Mouse (Mus musculus): ENCODE measurements around the gene Gpr37l1. TPM values are rescaled to one million over a fixed set of nuclear protein-coding genes. Genes with fewer than 3 reads are reported as not detected.

Gene Gpr37l1
- total RNA-seq, 2 experiments from 2014 or later = 0.82 to 1.0 TPM

GRCm38 (mm10) chr1:135148996-135149395, 18.5 kb downstream of the Gpr37l1 start:
- no peak for DNase-seq (ENCODE audit: low spot score in 2 of 2)

DNA sequence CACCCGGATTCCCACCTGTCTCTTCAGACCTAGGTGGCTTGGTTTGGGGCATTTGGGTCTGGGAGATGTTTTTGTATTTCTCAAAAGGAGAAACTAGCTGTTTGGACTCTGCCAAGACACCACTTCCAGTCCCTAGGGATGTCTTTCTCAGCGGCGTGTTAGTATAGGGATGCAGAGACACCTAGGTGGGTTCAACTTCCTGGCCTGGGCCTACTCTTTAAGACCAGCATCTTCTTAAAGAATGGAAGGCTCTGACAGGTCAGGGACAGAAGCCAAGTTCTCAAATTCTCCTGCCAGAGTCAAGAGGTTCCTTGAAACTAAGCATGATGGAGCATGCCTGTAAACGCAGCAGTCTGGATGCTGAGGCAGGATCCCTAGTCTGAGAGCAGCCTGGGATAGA, 19.0 kb downstream of the Gpr37l1 start:
- no peak for DNase-seq (ENCODE audit: low spot score in 2 of 2)

DNA sequence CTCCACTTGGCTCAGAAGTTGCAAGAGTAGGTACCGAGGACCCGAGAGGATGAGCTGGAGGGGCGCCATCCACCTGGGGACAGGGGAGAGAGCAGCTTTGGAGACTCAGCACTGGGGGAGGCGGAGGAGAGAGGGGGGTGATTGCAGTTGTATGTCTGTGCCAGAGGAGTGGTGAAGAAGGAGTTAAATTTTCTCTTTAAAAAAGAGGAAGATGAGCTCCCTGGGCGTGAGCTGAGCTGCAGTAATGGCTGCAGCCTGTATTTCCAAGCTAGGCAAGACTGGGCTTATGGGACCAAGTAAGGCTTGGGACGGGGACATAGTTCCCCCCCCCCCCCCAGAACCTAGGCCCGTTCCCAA, 19.8 kb downstream of the Gpr37l1 start:
- no peak for DNase-seq (ENCODE audit: low spot score in 2 of 2)

- peak; percentile 68 to 73 for DNase-seq (ENCODE audit: low spot score in 2 of 2)
Observed at GRCm38 (mm10) chr1:135146946-135147701, 20.4 kb downstream of the Gpr37l1 start.

GRCm38 (mm10) chr1:135146077-135146945, 21.2 kb downstream of the Gpr37l1 start, which contains the start of gene Arl8a:
TSS of gene Arl8a (plus strand) at chr1:135146824.
- DNase-seq (ENCODE audit: low spot score in 2 of 2) = peak; percentile 53 to 67

- DNase-seq (ENCODE audit: low spot score in 2 of 2) = no peak
Observed at GRCm38 (mm10) chr1:135143940-135144339, 23.5 kb downstream of the Gpr37l1 start.

DNA sequence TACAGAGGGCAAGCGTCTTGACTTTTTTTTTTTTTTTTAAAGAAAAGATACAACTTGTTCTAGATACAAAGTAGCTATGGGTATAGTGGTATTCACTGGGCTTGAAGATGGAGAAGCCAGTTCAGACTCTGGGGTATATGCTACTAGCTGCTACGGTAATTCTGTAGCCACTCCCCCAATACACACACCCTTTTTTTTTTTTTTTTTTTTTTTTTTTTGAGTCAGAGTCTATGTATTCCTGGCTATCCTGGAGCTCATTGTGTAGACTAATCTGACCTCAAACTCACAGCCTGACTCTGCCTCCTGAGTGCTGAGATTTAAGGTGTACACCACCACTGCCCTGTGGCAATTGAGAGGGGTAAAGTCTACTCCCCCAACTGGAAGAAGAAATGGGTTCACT, 25.0 kb downstream of the Gpr37l1 start:
- DNase-seq (ENCODE audit: low spot score in 2 of 2) = no peak

GRCm38 (mm10) chr1:135139906-135140305, 27.6 kb downstream of the Gpr37l1 start:
- no peak for DNase-seq (ENCODE audit: low spot score in 2 of 2)

- DNase-seq (ENCODE audit: low spot score in 2 of 2) = peak in 1 of 2 experiments; percentile 38
Observed at GRCm38 (mm10) chr1:135136500-135136899, 31.0 kb downstream of the Gpr37l1 start.

GRCm38 (mm10) chr1:135135111-135135787, 32.2 kb downstream of the Gpr37l1 start:
- DNase-seq (ENCODE audit: low spot score in 2 of 2) = no peak

DNA sequence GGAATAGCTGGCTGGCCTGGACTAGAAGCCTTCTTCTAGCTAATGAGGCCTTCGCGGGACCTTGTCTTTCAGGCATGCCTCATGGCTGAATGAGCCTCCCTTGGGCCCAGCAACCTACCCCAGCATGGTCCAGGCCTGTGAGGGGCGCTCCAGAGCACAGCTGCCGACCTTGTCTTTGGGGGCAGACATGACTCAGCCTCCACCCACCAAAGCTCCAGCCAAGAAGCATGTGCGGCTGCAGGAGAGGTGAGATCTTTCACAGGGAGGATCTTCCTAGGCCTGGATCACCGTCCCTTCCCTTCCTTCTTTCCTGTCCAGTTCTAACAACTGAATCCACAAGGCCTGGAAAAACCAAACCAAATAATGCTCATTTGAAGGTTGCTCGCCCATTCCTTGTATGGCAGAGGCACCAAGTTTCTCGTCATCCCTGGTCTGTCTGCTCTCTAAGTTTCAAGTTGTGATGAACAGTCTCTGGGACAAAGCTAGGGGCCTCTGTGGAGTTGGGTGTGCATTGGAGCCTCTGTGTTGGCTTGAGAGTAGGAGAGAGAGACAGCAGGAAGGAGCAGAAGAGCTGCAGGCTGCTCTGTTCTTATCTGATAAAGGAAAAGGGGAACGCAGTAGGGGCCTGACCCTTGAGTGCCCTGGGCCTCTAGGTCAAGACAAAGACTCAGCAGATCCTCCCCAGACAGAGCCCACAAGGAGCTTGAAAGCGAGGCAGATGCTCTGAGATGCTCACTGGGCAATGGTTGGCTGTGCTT, 33.6 kb downstream of the Gpr37l1 start:
- DNase-seq (ENCODE audit: low spot score in 2 of 2) = no peak

GRCm38 (mm10) chr1:135132893-135133369, 34.5 kb downstream of the Gpr37l1 start:
- no peak for DNase-seq (ENCODE audit: low spot score in 2 of 2)

DNA sequence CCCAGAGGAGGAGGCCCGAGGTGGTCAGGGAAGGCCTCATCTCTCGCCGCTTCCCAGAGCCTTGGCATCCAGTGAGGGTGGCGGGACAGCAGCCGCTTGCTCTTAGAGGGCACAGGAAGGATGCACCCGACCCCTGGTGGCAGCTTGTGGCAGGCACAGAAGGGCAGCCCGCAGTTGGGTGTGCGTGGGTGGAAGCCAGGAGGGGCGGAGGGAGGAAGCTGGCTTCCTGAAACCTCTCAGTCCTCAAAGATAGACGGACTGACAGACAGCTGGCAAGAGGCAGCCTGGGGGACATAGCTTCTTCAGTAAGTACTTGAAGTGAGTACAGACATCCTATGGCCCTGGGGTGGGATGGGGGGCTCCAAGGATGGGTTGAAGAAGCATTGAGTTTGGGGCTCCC, 35.0 kb downstream of the Gpr37l1 start, which contains the start of gene Ptpn7:
Gene Ptpn7, plus strand, starts transcription at position 228 of the 400 bp plus-strand sequence.
- DNase-seq (ENCODE audit: low spot score in 2 of 2) = peak; percentile 53 to 70

DNA sequence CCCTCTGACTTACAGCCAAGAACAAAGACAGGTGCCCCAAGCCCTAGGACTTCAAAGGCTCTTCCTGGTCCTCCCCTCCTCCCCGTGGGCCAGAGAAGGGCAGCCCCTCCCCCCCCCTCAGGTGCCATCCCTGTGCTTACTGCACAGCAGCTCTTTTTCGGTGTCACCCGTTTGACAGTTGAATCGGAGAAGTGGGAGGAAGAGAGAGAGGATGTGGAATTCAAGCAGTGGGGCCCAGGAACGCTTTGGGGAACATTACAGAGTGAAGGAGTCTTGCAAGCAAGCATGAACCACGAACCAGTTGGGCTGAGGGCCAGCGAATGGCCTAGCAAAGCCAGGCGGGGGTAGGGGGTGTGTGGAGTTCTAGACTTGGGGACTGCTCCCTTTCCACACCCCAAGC, 35.9 kb downstream of the Gpr37l1 start:
- DNase-seq (ENCODE audit: low spot score in 2 of 2) = no peak

DNA sequence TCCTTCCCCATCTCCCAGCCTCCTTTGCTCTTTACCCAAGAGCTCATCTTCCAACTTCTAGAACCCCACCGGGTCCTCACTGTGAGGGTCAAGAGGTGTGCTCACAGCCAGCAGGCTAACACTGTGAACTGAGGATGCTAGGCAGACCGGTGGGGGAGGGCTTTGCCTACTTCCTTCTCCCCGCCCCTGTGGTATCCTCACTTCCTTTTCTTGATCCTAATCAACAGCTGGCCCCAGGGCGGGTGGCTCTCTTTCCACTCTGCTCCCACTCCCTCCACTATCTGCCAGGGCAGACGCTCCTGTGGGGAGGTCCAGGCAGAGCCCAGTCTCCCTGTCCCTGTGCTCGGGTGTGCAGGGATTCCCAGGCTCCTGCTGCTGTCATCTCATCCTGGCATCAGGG, 36.4 kb downstream of the Gpr37l1 start:
- no peak for DNase-seq (ENCODE audit: low spot score in 2 of 2)

DNA sequence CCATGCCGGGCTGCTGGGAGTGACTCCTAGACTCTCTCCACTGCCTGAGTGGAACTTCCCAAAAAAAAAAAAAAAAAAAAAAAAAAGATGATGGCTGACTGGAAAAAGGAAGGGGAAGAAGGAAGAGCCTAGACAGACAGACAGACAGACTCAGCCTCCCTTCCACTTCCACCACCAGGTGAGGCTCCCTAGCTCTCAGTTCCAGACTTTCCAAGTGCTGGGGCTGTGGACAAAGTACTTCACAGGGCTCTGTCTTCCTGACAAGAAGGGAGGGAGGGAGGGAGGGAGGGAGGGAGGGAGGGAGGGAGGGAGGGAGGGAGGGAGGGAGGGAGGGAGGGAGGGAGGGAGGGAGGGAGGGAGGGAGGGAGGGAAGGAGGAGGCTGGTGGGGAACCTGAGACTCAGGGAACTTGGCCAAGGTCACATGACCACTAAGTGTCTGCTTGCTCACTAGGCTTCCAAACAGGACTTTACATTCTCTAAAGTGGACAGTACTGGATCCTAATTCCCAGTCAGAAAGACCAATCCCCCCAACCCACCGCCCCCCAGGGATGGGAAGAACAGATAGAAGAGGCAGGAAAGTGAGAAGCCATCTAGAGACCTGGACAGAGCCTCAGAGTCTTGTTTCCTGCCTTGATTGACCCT, 37.0 kb downstream of the Gpr37l1 start:
- DNase-seq (ENCODE audit: low spot score in 2 of 2) = no peak

- no peak for DNase-seq (ENCODE audit: low spot score in 2 of 2)
Observed at GRCm38 (mm10) chr1:135129543-135130183, 37.8 kb downstream of the Gpr37l1 start.

DNA sequence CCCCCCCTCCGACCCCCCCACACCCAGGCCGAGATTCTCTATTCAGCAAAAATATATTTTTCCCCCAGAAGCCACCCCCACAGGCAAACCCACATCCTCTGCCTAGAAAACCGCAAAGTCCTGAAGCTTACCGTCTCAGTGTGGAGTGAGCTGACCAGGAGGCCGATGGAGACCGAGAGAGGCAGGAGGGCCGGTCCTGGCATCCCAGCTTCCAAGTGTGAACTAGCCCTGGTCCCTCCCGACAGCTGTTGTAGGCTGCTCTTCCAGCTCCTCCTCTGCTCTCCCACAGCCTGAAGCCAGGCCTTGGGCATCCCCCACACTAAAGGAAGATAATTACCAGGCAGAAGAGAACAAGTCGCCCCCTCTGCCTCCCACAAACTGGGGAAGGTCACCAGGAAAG, 38.5 kb downstream of the Gpr37l1 start:
- DNase-seq (ENCODE audit: low spot score in 2 of 2) = no peak

DNA sequence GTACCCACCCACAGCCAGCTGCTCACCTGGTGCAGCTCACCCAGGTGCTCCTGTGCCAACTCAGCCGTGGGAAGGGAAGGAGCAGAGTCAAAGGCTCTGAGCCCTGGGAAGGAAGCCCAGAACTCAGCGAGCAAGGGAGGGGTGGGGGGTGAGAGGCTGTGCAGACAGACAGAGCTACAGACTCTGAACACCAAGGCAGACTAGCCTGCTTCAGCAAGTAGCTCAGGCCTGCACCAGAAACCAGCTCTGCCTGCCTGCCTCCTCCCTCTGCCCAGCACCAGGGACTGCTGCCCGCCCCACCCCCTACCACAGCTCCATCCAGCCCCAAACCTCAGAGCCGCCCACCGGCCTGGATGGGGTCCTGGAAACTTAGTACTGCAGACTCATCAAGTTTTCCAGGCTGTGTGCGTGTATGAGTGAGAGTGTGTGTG, 39.5 kb downstream of the Gpr37l1 start:
- DNase-seq (ENCODE audit: low spot score in 2 of 2) = no peak
